Mouse (Mus musculus): ENCODE measurements around the gene Ttf1. TPM values are rescaled to one million over a fixed set of nuclear protein-coding genes. Genes with fewer than 3 reads are reported as not detected.
A peak's percentile ranks its signal among the peaks of the same experiment; 100 is the strongest.

The Ttf1 gene
- 6.2 TPM in 2 replicates for polyA plus RNA-seq (2014; fragmentation: Nextera tagmentation; extraction: Ambion mirVana)

DNA sequence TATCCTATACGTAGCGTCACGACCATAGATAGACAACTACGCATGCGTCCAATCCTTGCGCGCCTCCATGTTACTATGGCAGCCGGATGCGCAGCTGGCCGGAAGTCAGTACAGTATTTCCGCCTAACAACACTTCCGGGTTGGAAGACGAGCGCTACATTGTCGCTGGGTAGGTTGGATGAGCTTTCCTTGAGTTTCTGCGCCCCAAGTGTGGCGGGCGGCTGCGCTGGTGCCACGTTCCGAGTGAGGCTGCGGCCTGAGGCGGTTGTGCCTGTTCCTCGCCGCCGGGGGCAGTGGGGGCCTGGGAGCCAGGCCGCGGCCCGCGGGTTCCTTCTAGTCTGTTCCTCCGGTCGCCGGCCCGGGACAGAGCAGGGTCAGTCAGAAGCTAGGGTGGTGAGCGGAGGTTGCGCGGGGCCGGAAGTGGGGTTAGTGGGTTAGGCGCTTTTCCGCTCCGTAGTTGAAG, at the start of gene Ttf1:
TSS of gene Ttf1 (plus strand) at position 128 of the 463 bp plus-strand sequence.
- H3K4me3 ChIP-seq (ENCODE audit: control insufficient read depth in 1 of 2, insufficient read depth in 1 of 2, low read depth in 1 of 2, low read length in 2 of 2) = peak within 1 kb of the TSS; percentile 63 to 85
- peak within 1 kb of the TSS; percentile 47 to 92 for H3K27ac ChIP-seq (replicated peaks in 1 of 2; ENCODE audit: control insufficient read depth in 1 of 2, insufficient read depth in 1 of 2, low read depth in 2 of 2, low read length in 2 of 2)
- H3K27me3 ChIP-seq (ENCODE audit: control insufficient read depth, insufficient read depth, low read length) = no peaks in the 10 kb centered on the region
- no peaks in the 10 kb centered on the region for H3K36me3 ChIP-seq (ENCODE audit: control insufficient read depth, insufficient read depth, low read length)
- H3K4me2 ChIP-seq (ENCODE audit: low read length) = peak within 1 kb of the TSS; percentile 76
- peaks cover 0 to 8% of the 10 kb centered on the region in 2 experiments; a peak in 2 of 4 replicates for H3K4me1 ChIP-seq (ENCODE audit: control insufficient read depth in 2 of 2, insufficient read depth in 2 of 2, low read length in 2 of 2)
- ATAC-seq (ENCODE audit: insufficient number of reproducible peaks, insufficient read depth, low FRiP score, low read depth) = peak; percentile 87
- no peaks in the 10 kb centered on the region for H3K9me3 ChIP-seq (ENCODE audit: control insufficient read depth, low read length)
- H3K9ac ChIP-seq (ENCODE audit: low read length) = peak within 1 kb of the TSS; percentile 84
- under 1% methylated on average over 41 of the region's 41 CpGs for whole genome bisulfite sequencing

DNA sequence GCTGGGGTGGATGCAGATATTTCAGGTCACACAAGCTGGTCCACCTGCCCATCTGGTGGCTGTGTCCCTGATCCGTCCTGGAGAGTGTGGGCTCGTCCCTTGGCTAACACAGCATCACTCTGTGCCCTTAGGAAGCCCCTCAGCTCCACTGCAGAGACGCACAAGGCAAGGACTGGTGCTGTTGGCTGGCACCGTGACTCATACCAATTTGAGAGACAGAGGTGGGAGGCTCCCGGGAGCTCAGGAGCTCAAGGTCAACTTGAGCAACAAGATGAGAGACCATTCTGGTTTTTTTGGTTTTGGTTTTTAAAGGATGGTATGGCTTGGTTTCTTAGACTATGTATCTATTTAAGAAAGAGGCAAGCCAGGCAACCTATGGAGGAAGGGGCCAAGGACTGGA, 47.5 kb upstream of the Ttf1 start:
- H3K9me3 ChIP-seq (ENCODE audit: control insufficient read depth, low read length) = no peaks in the 10 kb centered on the region
- WGBS = 66% methylated on average over 5 of the region's 5 CpGs
- 0 out of 2 replicates have a peak, but pooled peaks cover 5% of the 10 kb centered on the region for H3K27me3 ChIP-seq (ENCODE audit: control insufficient read depth, insufficient read depth, low read length)
- peaks cover 8% of the 10 kb centered on the region in 2 experiments; a peak in 1 of 4 replicates for H3K4me1 ChIP-seq (ENCODE audit: control insufficient read depth in 2 of 2, insufficient read depth in 2 of 2, low read length in 2 of 2)
- no peak overlapping the region for H3K4me3 ChIP-seq (ENCODE audit: control insufficient read depth in 1 of 2, insufficient read depth in 1 of 2, low read depth in 1 of 2, low read length in 2 of 2)
- no peak overlapping the region for H3K27ac ChIP-seq (replicated peaks in 1 of 2; ENCODE audit: control insufficient read depth in 1 of 2, insufficient read depth in 1 of 2, low read depth in 2 of 2, low read length in 2 of 2)
- H3K9ac ChIP-seq (ENCODE audit: low read length) = no peak overlapping the region
- H3K4me2 ChIP-seq (ENCODE audit: low read length) = no peak overlapping the region
- no peak for ATAC-seq (ENCODE audit: insufficient number of reproducible peaks, insufficient read depth, low FRiP score, low read depth)
- H3K36me3 ChIP-seq (ENCODE audit: control insufficient read depth, insufficient read depth, low read length) = no peaks in the 10 kb centered on the region

DNA sequence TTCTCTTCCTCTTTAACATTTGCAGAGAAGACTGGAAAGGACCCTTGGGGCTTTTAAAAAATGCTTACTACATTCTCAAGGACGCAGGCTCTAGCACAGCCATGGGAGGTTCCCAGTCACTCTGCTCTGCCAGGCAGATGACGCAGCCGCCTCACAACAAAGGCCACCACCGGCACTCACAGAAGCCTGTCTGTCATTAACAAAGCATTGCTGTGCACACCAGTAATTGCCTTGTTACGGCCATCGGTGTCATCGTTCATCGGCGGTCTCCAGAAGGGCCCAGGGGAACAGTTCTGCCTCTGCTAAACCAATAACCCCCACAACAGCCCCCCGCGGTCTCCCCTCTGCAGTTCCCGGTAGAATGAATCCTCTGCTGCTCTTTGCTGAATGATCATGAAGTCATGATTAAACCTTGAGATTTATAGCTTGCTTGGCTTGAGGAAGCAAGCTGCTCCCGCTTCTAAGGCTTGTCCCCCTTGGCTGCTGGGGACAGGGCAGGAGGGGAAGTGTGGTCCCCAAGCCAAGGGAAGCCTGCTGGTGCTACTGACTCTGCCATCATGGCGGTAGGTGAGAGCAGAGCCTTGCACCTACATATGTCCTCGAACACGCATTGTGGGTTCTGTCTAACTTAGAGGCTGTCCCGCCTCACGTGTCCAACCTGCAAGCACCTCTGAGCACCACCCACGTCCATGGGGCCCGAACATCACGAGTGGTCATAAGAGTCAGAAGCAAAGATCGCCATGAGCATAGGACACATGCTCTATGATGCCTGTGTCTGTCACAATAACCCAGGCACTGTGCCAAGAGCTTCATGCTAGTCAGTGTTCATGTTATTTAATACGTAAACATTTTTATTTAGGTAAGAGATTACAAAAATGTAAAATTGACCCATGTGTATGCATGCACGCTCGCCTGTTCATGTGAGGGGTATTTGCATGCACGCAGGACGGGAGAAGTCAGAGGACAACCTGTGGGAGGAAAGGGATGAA, 43.2 kb upstream of the Ttf1 start:
- Histone ChIP-seq H3K36me3 (ENCODE audit: control insufficient read depth, insufficient read depth, low read length) (no peaks in the 10 kb centered on the region), H3K4me2 (ENCODE audit: low read length) (peak overlapping the region; percentile 12; the same call in 1 of the 2 replicates), H3K27ac (replicated peaks in 1 of 2; ENCODE audit: control insufficient read depth in 1 of 2, insufficient read depth in 1 of 2, low read depth in 2 of 2, low read length in 2 of 2) (no peak overlapping the region), H3K9ac (ENCODE audit: low read length) (no peak overlapping the region), H3K9me3 (ENCODE audit: control insufficient read depth, low read length) (no peaks in the 10 kb centered on the region), H3K4me1 (ENCODE audit: control insufficient read depth in 2 of 2, insufficient read depth in 2 of 2, low read length in 2 of 2) (peaks cover 0 to 2% of the 10 kb centered on the region in 2 experiments; a peak in 1 of 4 replicates), H3K4me3 (ENCODE audit: control insufficient read depth in 1 of 2, insufficient read depth in 1 of 2, low read depth in 1 of 2, low read length in 2 of 2) (no peak overlapping the region), H3K27me3 (ENCODE audit: control insufficient read depth, insufficient read depth, low read length) (no peaks in the 10 kb centered on the region)
- 58% methylated on average over 27 of the region's 27 CpGs for WGBS
- ATAC-seq (ENCODE audit: insufficient number of reproducible peaks, insufficient read depth, low FRiP score, low read depth) = no peak

DNA sequence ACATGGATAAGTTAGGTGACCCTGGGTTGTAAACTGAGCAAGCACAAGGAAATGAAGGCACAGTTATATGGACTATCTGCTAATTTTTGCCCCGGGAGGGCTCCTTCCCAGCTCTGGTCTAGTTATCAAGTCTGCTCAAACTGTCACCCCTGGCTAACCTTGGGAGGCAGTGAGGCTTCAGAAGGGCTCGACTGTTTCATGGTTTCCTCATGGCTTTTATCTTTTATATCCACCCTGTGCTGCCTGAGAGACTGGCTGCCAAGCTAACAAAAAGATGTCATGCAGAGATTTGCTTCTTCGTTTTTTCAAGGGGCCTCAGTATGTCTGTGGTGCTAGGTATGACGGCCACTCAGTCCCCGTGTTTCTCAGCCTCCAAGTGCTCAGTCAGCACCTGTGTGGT, 41.4 kb upstream of the Ttf1 start:
- no peak overlapping the region for H3K4me2 ChIP-seq (ENCODE audit: low read length)
- peaks cover 0 to 2% of the 10 kb centered on the region in 2 experiments; a peak in 1 of 4 replicates for H3K4me1 ChIP-seq (ENCODE audit: control insufficient read depth in 2 of 2, insufficient read depth in 2 of 2, low read length in 2 of 2)
- no peak overlapping the region for H3K27ac ChIP-seq (replicated peaks in 1 of 2; ENCODE audit: control insufficient read depth in 1 of 2, insufficient read depth in 1 of 2, low read depth in 2 of 2, low read length in 2 of 2)

DNA sequence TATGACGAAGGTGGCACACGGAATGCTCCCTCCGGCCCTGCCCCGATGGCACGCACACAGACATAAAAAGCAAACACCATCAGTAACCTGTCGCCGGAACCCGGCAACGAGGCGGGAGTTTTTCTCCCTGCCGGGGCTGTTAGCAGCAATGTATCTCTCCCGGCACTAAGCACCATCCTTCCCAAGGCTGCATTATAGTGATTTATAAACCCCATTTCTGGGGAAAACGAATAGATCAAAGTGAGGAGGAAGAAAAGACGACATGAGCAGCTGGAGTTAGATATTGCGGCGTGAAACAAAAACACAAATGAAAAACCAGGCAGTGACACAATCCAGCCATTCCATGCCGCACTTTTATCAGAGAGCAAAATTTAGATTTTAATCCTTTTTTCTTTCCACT, 39.0 kb upstream of the Ttf1 start:
- H3K9me3 ChIP-seq (ENCODE audit: control insufficient read depth, low read length) = no peaks in the 10 kb centered on the region
- no peak for ATAC-seq (ENCODE audit: insufficient number of reproducible peaks, insufficient read depth, low FRiP score, low read depth)
- H3K4me3 ChIP-seq (ENCODE audit: control insufficient read depth in 1 of 2, insufficient read depth in 1 of 2, low read depth in 1 of 2, low read length in 2 of 2) = no peak overlapping the region
- WGBS = 78% methylated on average over 17 of the region's 17 CpGs
- H3K27ac ChIP-seq (replicated peaks in 1 of 2; ENCODE audit: control insufficient read depth in 1 of 2, insufficient read depth in 1 of 2, low read depth in 2 of 2, low read length in 2 of 2) = no peak overlapping the region
- H3K27me3 ChIP-seq (ENCODE audit: control insufficient read depth, insufficient read depth, low read length) = no peaks in the 10 kb centered on the region
- no peak overlapping the region for H3K4me2 ChIP-seq (ENCODE audit: low read length)
- H3K4me1 ChIP-seq (ENCODE audit: control insufficient read depth in 2 of 2, insufficient read depth in 2 of 2, low read length in 2 of 2) = peaks cover 0 to 2% of the 10 kb centered on the region in 2 experiments; a peak in 1 of 4 replicates
- H3K9ac ChIP-seq (ENCODE audit: low read length) = no peak overlapping the region
- H3K36me3 ChIP-seq (ENCODE audit: control insufficient read depth, insufficient read depth, low read length) = no peaks in the 10 kb centered on the region

More for the DNA sequence above, 41.4 kb upstream of the Ttf1 start:
- whole genome bisulfite sequencing = 42% methylated on average over 5 of the region's 5 CpGs
- no peak for ATAC-seq (ENCODE audit: insufficient number of reproducible peaks, insufficient read depth, low FRiP score, low read depth)
- Histone ChIP-seq H3K9ac (ENCODE audit: low read length) (no peak overlapping the region), H3K27me3 (ENCODE audit: control insufficient read depth, insufficient read depth, low read length) (no peaks in the 10 kb centered on the region), H3K4me3 (ENCODE audit: control insufficient read depth in 1 of 2, insufficient read depth in 1 of 2, low read depth in 1 of 2, low read length in 2 of 2) (no peak overlapping the region), H3K9me3 (ENCODE audit: control insufficient read depth, low read length) (no peaks in the 10 kb centered on the region), H3K36me3 (ENCODE audit: control insufficient read depth, insufficient read depth, low read length) (no peaks in the 10 kb centered on the region)

DNA sequence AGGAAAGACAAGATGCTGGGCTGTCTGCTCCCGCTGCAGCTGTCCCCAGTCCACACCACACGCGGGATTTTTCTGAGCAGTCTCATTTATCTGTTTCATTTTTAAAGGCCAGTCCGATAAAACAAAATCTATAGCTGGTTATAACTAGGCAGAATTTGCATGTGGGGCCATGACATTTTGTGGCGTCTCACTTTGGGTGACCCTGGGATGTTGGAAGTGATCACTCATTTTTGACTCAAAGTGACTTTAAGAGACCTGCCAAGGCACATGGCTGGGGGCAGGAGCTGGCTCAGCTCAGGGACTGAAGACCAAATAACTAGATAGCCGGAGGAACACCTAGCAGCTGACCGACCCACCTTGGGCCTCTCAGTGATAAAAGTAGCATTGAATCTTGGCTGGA, 37.1 kb upstream of the Ttf1 start:
- Histone ChIP-seq H3K27ac (replicated peaks in 1 of 2; ENCODE audit: control insufficient read depth in 1 of 2, insufficient read depth in 1 of 2, low read depth in 2 of 2, low read length in 2 of 2) (no peak overlapping the region), H3K9me3 (ENCODE audit: control insufficient read depth, low read length) (no peaks in the 10 kb centered on the region), H3K36me3 (ENCODE audit: control insufficient read depth, insufficient read depth, low read length) (no peaks in the 10 kb centered on the region), H3K9ac (ENCODE audit: low read length) (no peak overlapping the region), H3K4me3 (ENCODE audit: control insufficient read depth in 1 of 2, insufficient read depth in 1 of 2, low read depth in 1 of 2, low read length in 2 of 2) (no peak overlapping the region), H3K4me2 (ENCODE audit: low read length) (no peak overlapping the region), H3K4me1 (ENCODE audit: control insufficient read depth in 2 of 2, insufficient read depth in 2 of 2, low read length in 2 of 2) (no peaks in the 10 kb centered on the region), H3K27me3 (ENCODE audit: control insufficient read depth, insufficient read depth, low read length) (no peaks in the 10 kb centered on the region)
- no peak for ATAC-seq (ENCODE audit: insufficient number of reproducible peaks, insufficient read depth, low FRiP score, low read depth)
- WGBS = 84% methylated on average over 7 of the region's 7 CpGs

DNA sequence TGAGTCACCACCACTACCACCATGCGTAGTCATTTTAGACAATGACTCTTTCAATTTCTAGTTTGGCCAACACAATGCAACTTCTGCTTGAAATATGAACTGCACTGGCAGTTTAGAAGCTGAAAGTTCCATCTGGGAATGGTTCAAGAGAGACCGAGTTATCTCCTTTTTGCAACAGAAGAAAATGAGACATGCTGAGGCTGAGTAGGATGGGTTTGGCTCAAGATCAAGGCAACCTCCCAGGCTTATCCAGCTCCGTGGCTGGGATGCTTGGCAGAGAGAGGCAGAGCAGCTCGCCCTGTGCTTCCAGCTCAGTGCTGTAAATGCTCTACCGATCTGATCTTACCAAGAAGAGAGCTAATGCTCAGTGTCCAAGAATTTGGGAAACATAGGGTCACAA, 34.8 kb upstream of the Ttf1 start:
- no peak overlapping the region for H3K4me2 ChIP-seq (ENCODE audit: low read length)
- no peaks in the 10 kb centered on the region for H3K36me3 ChIP-seq (ENCODE audit: control insufficient read depth, insufficient read depth, low read length)
- no peak overlapping the region for H3K4me3 ChIP-seq (ENCODE audit: control insufficient read depth in 1 of 2, insufficient read depth in 1 of 2, low read depth in 1 of 2, low read length in 2 of 2)
- no peak for ATAC-seq (ENCODE audit: insufficient number of reproducible peaks, insufficient read depth, low FRiP score, low read depth)
- H3K9me3 ChIP-seq (ENCODE audit: control insufficient read depth, low read length) = no peaks in the 10 kb centered on the region
- H3K27me3 ChIP-seq (ENCODE audit: control insufficient read depth, insufficient read depth, low read length) = no peaks in the 10 kb centered on the region; the same call in 1 of the 2 replicates
- H3K9ac ChIP-seq (ENCODE audit: low read length) = no peak overlapping the region
- no peak overlapping the region for H3K27ac ChIP-seq (replicated peaks in 1 of 2; ENCODE audit: control insufficient read depth in 1 of 2, insufficient read depth in 1 of 2, low read depth in 2 of 2, low read length in 2 of 2)
- peaks cover 0 to 2% of the 10 kb centered on the region in 2 experiments; a peak in 1 of 4 replicates for H3K4me1 ChIP-seq (ENCODE audit: control insufficient read depth in 2 of 2, insufficient read depth in 2 of 2, low read length in 2 of 2)
- 59% methylated on average over 5 of the region's 5 CpGs for whole genome bisulfite sequencing

Measured in heart, embryonic 14.5 days (tissue).